Mouse (Mus musculus) MEL (cell line): Measurements from ENCODE around the gene Mrpl37. TPM values are rescaled to one million over a fixed set of nuclear protein-coding genes. Genes with fewer than 3 reads are reported as not detected.

Experiments used
- DNase-seq: peaks from one replicate; pipeline ENCODE4 v3.0.0; 2011; ENCODE audit warnings: low read depth, low spot score
- H3K27ac ChIP-seq: 2 replicates; pipeline ENCODE4 v1.5.1; 2012; ENCODE audit warnings: low read depth, mild to moderate bottlenecking, control low read depth, low read length, moderate library complexity; ENCODE audit not compliant: control insufficient read depth
- H3K27me3 ChIP-seq, 2 experiments: fragments of 150-350 bp in 1 of 2; sonication (generic) in 1 of 2; 2 replicates each; pipeline ENCODE4 v1.6.1; 2012; ENCODE audit warnings: low read length in 2 of 2, mild to moderate bottlenecking in 2 of 2, improper control_type of control experiment in 1 of 2, moderate library complexity in 1 of 2; ENCODE audit not compliant: insufficient read depth in 2 of 2, control insufficient read depth in 1 of 2
- H3K36me3 ChIP-seq, 2 experiments: 2 replicates each; pipeline ENCODE4 v1.6.1; 2012 to 2014; ENCODE audit warnings: low read length in 2 of 2, improper control_type of control experiment in 1 of 2, inconsistent platforms in 1 of 2, mild to moderate bottlenecking in 1 of 2; ENCODE audit not compliant: insufficient read depth in 2 of 2, control insufficient read depth in 1 of 2
- H3K4me1 ChIP-seq, 2 experiments: fragments of 150-350 bp in 1 of 2; sonication (generic) in 1 of 2; 2 replicates each; pipeline ENCODE4 v1.6.1; 2012; ENCODE audit warnings: low read length in 2 of 2, improper control_type of control experiment in 1 of 2, mild to moderate bottlenecking in 1 of 2; ENCODE audit not compliant: insufficient read depth in 2 of 2, control insufficient read depth in 1 of 2
- H3K4me3 ChIP-seq, 2 experiments: fragments of 150-350 bp in 1 of 2; sonication (generic) in 1 of 2; 2 replicates each; pipeline ENCODE4 v1.5.1; 2012; ENCODE audit warnings: low read depth in 2 of 2, low read length in 2 of 2, mild to moderate bottlenecking in 2 of 2, moderate library complexity in 2 of 2, control low read depth in 1 of 2, improper control_type of control experiment in 1 of 2; ENCODE audit not compliant: control insufficient read depth in 1 of 2, insufficient read depth in 1 of 2
- H3K79me2 ChIP-seq: 2 replicates; pipeline ENCODE4 v1.6.1; 2012; ENCODE audit warnings: mild to moderate bottlenecking, low read length, moderate library complexity; ENCODE audit not compliant: control insufficient read depth, poor library complexity, insufficient read depth
- H3K9ac ChIP-seq: 2 replicates; pipeline ENCODE4 v1.6.1; 2012; ENCODE audit warnings: low read depth, mild to moderate bottlenecking, control low read depth, low read length, moderate library complexity; ENCODE audit not compliant: control insufficient read depth, poor library complexity, severe bottlenecking
- H3K9me3 ChIP-seq: fragments of 150-350 bp; sonication (generic); replicated peaks from 2 replicates; pipeline ENCODE4 v1.6.1; 2012; ENCODE audit warnings: mild to moderate bottlenecking, low read length, improper control_type of control experiment, moderate library complexity; ENCODE audit not compliant: insufficient read depth
- CHD1 ChIP-seq: IDR thresholded peaks from 2 replicates; pipeline ENCODE4 v1.6.1; 2012; ENCODE audit warnings: low read depth, mild to moderate bottlenecking, inconsistent platforms, low read length, improper control_type of control experiment
- CHD2 ChIP-seq: IDR thresholded peaks from 2 replicates; pipeline ENCODE4 v1.6.1; 2011; ENCODE audit warnings: low read length, improper control_type of control experiment
- CTCF ChIP-seq, 3 experiments: IDR thresholded peaks in 2 of 3; conservative IDR thresholded peaks in 1 of 3; 2 replicates each; pipeline ENCODE4 v1.5.1; 2011 to 2012; ENCODE audit warnings: low read length in 3 of 3, low read depth in 2 of 3, mild to moderate bottlenecking in 2 of 3, improper control_type of control experiment in 1 of 3, inconsistent platforms in 1 of 3, mixed read lengths in 1 of 3, moderate library complexity in 1 of 3; ENCODE audit not compliant: control insufficient read depth in 1 of 3, insufficient read depth in 1 of 3, poor library complexity in 1 of 3, severe bottlenecking in 1 of 3
- ELF1 ChIP-seq: IDR thresholded peaks from 2 replicates; pipeline ENCODE4 v1.6.1; 2014; ENCODE audit warnings: low read depth, mild to moderate bottlenecking, inconsistent platforms, low read length, improper control_type of control experiment, moderate library complexity
- GATA1 ChIP-seq: IDR thresholded peaks from 2 replicates; pipeline ENCODE4 v1.6.1; 2011; ENCODE audit warnings: low read depth, low read length, improper control_type of control experiment
- MAZ ChIP-seq: IDR thresholded peaks from 2 replicates; pipeline ENCODE4 v1.6.1; 2012; ENCODE audit warnings: low read depth, mild to moderate bottlenecking, inconsistent platforms, low read length, improper control_type of control experiment
- MYB ChIP-seq: IDR thresholded peaks from 2 replicates; pipeline ENCODE4 v1.6.1; 2011; ENCODE audit warnings: mild to moderate bottlenecking, low read depth, low read length, improper control_type of control experiment
- NRF1 ChIP-seq: IDR thresholded peaks from 2 replicates; pipeline ENCODE4 v1.6.1; 2014; ENCODE audit warnings: low read depth, mild to moderate bottlenecking, inconsistent platforms, low read length, improper control_type of control experiment, moderate library complexity; ENCODE audit not compliant: poor library complexity, insufficient read depth, severe bottlenecking
- POLR2A ChIP-seq, 2 experiments: IDR thresholded peaks; 2 replicates each; pipeline ENCODE4 v1.6.1; 2011 to 2012; ENCODE audit warnings: low read length in 2 of 2, mild to moderate bottlenecking in 2 of 2, control low read depth in 1 of 2, improper control_type of control experiment in 1 of 2, low read depth in 1 of 2, moderate library complexity in 1 of 2; ENCODE audit not compliant: control insufficient read depth in 1 of 2, insufficient read depth in 1 of 2, poor library complexity in 1 of 2
- POLR2AphosphoS5 ChIP-seq: IDR thresholded peaks from 2 replicates; pipeline ENCODE4 v1.6.1; 2012; ENCODE audit warnings: low read depth, borderline replicate concordance, mild to moderate bottlenecking, inconsistent platforms, low read length, moderate library complexity, mixed read lengths
- RCOR1 ChIP-seq: IDR thresholded peaks from 2 replicates; pipeline ENCODE4 v1.6.1; 2012; ENCODE audit warnings: low read depth, mild to moderate bottlenecking, inconsistent platforms, low read length, improper control_type of control experiment
- SIN3A ChIP-seq: IDR thresholded peaks from 2 replicates; pipeline ENCODE4 v1.6.1; 2012; ENCODE audit warnings: low read length, improper control_type of control experiment, inconsistent platforms
- TBP ChIP-seq: IDR thresholded peaks from 2 replicates; pipeline ENCODE4 v1.8.0; 2011; ENCODE audit warnings: low read depth, low read length, improper control_type of control experiment
- USF1 ChIP-seq: IDR thresholded peaks from 2 replicates; pipeline ENCODE4 v1.6.1; 2014; ENCODE audit warnings: low read depth, mild to moderate bottlenecking, inconsistent platforms, low read length, improper control_type of control experiment, moderate library complexity
- ZC3H11A ChIP-seq: IDR thresholded peaks from 2 replicates; pipeline ENCODE4 v1.6.1; 2012; ENCODE audit warnings: low read depth, mild to moderate bottlenecking, inconsistent platforms, low read length, improper control_type of control experiment
- ZKSCAN1 ChIP-seq: IDR thresholded peaks from 2 replicates; pipeline ENCODE4 v1.6.1; 2012; ENCODE audit warnings: low read depth, mild to moderate bottlenecking, inconsistent platforms, low read length, improper control_type of control experiment, moderate library complexity
- ZMIZ1 ChIP-seq: IDR thresholded peaks from 2 replicates; pipeline ENCODE4 v1.6.1; 2012; ENCODE audit warnings: low read depth, mild to moderate bottlenecking, inconsistent platforms, low read length, improper control_type of control experiment, moderate library complexity
- ZNF384 ChIP-seq: IDR thresholded peaks from 2 replicates; pipeline ENCODE4 v1.6.1; 2012; ENCODE audit warnings: low read depth, mild to moderate bottlenecking, inconsistent platforms, low read length, improper control_type of control experiment
- polyA plus RNA-seq, 2 experiments: library from polyadenylated mRNA; stranded (reverse) in 1 of 2; unstranded in 1 of 2; fragments of >175 nt in 1 of 2; fragments of >200 nt in 1 of 2; gene quantifications; 2 replicates each; pipeline versions ENCODE4 v1.2.1 to v1.2.4; 2012; ENCODE audit warnings: low replicate concordance in 2 of 2, low read depth in 1 of 2; ENCODE audit not compliant: insufficient read length in 2 of 2, insufficient read depth in 1 of 2, missing spikeins in 1 of 2
- total RNA-seq: library from RNA; depleted of rRNA; stranded (reverse); fragments of 300-350 nt; gene quantifications from 2 replicates; pipeline ENCODE4 v1.2.3, GENCODE M21; 2012

Gene Mrpl37
- total and polyA plus RNA-seq, 3 experiments, result 73.1 to 423 (median 153) TPM

DNA sequence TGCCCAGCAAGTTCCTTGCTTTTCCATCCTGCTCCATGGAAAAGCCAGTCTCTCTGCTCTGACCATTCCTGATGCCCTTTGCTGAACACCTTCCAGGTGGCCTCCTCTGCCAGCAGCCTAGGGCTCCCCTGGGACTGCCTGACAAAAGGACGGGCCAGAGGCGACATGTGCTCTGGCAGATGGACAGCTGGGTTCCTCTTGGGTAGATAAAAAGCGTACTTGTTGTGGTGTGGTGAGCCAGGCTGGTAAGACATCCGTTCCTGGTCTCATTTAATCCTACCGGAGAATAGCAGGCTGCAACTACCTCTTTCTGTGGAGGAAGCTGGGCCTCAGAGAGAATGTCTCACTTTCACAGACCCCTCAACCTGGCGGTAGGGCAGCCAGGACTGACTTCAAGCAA lies 29.4 kb upstream of the Mrpl37 start (continued):
- TF ChIP-seq CHD2, result no peak
- TF ChIP-seq ZNF384, result no peak
- TF ChIP-seq ZMIZ1, result no peak
- TF ChIP-seq POLR2A (IDR thresholded peaks at IDR 0.05; ENCODE audit: control insufficient read depth in 1 of 2, insufficient read depth in 1 of 2, low read depth in 1 of 2, low read length in 2 of 2, poor library complexity in 1 of 2), result no peak
- no peak for TF ChIP-seq RCOR1
- 0 out of 2 replicates have a peak, but pooled peaks have one; percentile 28 for TF ChIP-seq GATA1
- no peak for TF ChIP-seq CHD1
- no peak for TF ChIP-seq ELF1
- TF ChIP-seq ZC3H11A, result no peak
- TF ChIP-seq CTCF (IDR thresholded peaks at IDR 0.05 in 2 of 3, conservative IDR thresholded peaks at IDR 0.05 in 1 of 3; ENCODE audit: control insufficient read depth in 1 of 3, insufficient read depth in 1 of 3, low read depth in 2 of 3, low read length in 3 of 3, poor library complexity in 1 of 3, severe bottlenecking in 1 of 3), result no peak
- TF ChIP-seq ZKSCAN1, result no peak
- TF ChIP-seq MAZ, result no peak
- TF ChIP-seq POLR2AphosphoS5, result no peak
- no peak for TF ChIP-seq NRF1

DNA sequence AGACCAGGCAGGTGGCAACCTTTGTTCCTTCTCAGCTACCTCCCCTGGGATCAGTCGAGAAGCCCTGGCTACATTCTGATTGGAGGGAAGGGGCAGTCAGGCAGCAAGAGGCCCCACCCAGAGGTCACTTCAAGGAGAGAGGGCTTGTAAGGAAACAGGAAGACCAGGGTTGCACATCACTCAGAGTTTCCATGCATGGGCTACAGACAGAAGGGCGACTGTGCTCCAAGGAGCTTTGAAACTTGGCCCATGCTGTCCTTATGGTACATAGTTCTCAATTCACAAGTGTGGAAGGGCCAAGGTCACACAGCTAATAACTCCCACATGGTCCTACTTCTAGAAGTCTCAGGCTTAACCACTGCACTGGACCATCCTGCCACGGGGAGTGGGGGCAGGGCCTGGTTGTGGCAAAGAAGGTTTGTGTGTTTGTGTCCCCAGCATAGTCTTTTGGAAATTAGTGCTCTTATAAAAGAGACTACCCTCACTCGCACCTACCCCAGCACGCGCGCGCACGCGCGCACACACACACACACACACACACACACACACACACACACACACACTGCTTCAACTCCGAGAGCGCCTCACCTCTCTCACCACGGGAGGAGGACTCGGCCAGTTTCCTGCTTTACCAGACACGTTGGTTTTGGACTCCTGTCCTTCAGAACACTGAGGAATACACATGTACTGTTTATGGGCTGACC lies 28.0 kb upstream of the Mrpl37 start:
- peaks cover 5 to 10% of the 10 kb centered on the region in 2 experiments; a peak in 3 of 4 replicates for H3K4me1 ChIP-seq
- no peak overlapping the region for H3K4me3 ChIP-seq
- no peaks in the 10 kb centered on the region for H3K79me2 ChIP-seq
- no peak for DNase-seq
- no peak overlapping the region for H3K27ac ChIP-seq
- H3K27me3 ChIP-seq, result no peaks in the 10 kb centered on the region
- TF ChIP-seq SIN3A (no peak), TBP (no peak), USF1 (no peak), ELF1 (no peak), MAZ (no peak), MYB (no peak), ZKSCAN1 (no peak)
- H3K9ac ChIP-seq, result no peak overlapping the region
- H3K36me3 ChIP-seq, result no peaks in the 10 kb centered on the region
- H3K9me3 ChIP-seq, result no peaks in the 10 kb centered on the region

DNA sequence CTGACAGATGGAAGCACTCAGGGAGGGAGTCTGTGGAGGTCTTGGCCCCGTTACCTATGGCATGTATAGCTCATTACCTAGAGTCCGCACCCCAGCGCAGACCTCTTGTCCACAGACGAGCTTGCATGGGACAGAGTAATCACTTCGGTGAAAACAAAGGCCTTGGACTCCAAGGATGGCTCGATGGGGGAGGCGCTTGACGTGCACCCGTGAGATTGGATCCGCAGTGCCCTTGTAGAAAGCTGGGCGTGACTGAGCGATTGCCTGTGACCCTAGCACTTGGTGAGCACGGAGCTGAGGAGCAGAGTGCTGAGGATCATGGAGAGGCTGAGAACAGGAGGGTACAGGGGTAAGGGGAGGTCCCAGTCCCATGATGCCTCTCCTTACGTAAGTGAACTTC lies 25.0 kb upstream of the Mrpl37 start:
- TF ChIP-seq CHD2, result no peak
- Histone ChIP-seq H3K27me3 (no peaks in the 10 kb centered on the region), H3K4me1 (peaks cover 5 to 9% of the 10 kb centered on the region in 2 experiments; a peak in 3 of 4 replicates)

More for the DNA sequence above, 25.0 kb upstream of the Mrpl37 start:
- Histone ChIP-seq H3K36me3 (no peaks in the 10 kb centered on the region), H3K4me3 (no peak overlapping the region), H3K27ac (no peak overlapping the region), H3K9me3 (no peaks in the 10 kb centered on the region), H3K79me2 (no peaks in the 10 kb centered on the region), H3K9ac (no peak overlapping the region)
- no peak for DNase-seq
